Mouse (Mus musculus): ENCODE results near the gene Speg.

Gene Speg

DNA sequence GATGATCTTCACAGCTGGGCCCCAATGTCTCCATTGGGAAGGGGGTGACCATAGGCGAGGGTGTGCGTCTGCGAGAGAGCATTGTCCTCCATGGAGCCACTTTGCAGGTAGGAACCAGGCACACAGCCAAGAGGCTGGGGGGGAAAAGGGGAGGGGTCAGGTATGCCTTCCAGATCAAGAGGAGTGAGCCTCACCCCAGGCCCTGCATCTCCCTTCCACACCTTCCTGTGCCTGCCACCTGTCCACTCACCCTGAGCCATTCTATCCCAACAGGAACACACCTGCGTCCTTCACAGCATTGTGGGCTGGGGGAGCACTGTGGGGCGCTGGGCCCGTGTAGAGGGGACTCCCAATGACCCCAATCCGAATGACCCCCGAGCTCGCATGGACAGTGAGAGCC is 67.1 kb downstream of the Speg start:
- DNase-seq (ENCODE audit: low read depth, low spot score), result no peak

DNA sequence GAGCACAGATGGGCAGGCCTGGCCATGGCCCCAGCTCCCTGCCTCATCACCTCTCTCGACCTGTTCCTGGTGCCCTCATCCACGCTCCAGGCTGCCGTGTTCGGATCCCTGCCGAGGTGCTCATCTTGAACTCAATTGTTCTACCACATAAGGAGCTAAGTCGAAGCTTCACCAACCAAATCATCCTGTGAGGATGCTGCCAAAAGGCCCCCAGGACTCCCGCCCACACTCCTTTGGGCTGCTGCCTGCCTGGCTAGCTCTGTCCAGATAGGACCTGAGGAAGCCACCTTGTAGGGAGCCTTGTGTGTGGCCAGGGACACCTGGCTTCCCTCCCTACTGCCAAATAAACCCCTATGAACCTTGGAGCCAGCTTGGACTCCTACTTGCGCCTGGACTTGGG is 67.7 kb downstream of the Speg start:
- no peak for DNase-seq (ENCODE audit: low read depth, low spot score)

DNA sequence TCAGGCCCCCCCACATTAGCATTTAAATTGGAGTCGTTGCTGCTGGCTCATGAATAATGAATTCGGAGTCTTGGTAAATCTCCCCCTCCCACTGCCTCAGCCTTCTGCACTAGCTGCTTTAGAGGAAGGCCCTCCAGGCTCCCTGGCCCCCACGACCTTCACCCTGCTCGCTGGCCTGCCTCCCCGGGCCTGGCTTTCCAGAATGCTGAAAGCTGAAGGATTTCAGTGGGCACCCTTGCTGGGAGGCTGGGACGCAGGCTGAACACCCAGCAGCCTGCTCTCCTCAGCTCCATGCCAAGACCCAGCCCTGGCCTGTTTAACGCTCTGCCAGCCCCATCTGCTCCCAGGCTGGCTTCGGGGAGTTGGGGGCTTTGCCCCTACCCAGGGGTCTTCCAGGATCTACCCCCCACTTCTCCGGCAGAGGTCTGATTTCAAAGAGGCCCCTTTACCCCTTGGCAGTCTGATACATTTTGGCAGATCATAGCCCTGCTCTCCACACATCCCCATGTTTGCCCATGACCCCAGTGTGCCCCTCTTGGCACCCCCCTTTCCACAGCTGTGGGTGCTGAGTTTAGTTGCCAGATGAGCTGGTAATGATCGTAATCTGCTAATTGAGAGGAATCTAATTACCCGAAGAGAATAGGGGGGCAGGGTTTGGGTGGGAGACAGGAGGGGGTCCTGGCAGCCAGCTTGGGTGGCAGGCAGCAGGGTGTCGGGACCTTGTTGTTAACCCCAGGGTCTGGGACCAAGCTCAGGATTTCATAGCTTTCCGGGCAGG is 68.3 kb downstream of the Speg start:
- no peak for DNase-seq (ENCODE audit: low read depth, low spot score)

DNA sequence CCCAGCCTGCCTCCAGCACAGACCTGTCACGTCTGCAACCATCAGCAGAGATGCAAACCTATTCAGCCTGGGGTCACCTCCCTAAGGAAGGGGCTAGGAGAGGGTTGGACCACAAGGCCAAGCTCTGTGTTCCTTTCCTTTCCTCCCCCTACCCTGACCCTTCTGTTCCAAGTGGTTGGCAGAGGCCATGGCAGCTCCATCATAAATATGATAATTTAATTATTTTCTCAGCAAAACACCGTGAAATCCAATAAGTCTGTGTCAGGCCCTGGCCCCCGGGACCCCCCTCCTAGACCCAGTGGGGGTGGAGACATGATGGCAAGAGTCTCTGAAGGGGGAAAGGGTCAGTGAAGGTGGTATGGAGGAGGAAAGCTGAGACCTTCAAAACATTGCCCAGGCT is 69.1 kb downstream of the Speg start:
- DNase-seq (ENCODE audit: low read depth, low spot score), result no peak

DNA sequence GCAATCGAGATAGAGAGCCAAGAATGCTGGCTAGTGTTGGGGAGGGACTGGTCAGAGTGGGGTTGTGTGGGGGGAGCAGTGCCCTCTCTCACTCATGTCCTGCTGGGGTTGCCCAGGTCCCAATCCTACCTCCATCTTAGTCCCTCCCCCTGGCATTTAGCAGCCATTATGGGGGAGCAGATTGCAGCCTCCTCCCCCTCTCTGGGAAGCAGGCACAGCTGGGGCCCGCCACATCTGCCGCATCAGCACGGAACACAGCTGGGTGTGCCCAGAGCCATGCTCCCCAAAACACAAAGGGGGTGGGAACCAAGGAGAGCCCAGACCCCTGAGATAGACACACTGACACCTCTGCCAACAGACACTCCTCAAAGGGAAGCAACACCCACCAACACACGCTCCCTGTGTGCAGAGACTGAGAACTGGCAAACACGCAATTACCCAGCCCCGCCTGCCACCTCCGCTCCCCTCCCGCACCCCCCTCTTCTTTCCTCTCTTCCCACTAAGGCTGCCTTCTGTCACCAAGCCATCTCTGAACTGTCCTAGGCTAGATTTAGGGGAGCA is 70.1 kb downstream of the Speg start:
- DNase-seq (ENCODE audit: low read depth, low spot score), result no peak

DNA sequence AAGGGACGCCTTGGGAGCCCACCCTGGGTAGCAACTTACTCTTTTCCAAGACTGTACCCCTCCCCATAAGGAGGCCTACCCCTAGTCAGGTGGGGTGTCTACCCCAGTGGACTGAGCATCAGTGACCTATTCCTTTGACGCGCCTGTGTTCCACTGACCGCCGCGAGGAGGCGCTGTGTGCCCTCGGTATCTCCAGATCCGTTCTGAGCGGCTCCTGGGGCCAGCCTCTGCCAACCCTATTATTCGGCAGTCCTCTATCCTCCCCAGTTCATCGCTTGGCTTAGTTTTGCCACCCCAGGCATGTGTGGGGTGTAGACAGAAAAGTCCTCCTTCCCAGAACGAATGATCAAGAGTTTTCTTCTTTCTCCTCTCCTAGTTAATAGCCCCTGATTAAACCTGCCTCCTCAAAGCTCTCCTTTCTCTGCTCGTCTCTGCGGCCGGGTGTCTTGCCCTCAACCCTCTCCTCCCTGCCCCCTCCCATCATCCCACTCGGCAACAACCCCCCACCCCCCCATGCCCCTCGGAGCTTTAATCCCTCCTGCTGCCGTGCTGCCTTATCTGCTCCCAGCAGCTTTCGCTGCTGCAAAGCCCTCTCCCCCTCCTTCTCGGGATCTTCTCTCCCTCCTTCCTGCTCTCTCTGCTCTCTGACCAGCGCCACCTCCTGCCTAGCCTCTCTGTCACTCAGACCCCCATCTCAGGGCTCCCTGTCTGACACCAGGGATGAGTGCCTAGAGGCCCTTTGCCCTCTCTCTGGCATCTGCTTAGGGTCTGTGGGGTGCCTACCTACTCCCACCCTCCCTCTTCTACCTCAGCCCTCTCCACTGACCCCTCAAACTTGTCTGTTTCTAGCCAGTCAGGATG is 70.9 kb downstream of the Speg start:
- DNase-seq (ENCODE audit: low read depth, low spot score), result peak; percentile 70

DNA sequence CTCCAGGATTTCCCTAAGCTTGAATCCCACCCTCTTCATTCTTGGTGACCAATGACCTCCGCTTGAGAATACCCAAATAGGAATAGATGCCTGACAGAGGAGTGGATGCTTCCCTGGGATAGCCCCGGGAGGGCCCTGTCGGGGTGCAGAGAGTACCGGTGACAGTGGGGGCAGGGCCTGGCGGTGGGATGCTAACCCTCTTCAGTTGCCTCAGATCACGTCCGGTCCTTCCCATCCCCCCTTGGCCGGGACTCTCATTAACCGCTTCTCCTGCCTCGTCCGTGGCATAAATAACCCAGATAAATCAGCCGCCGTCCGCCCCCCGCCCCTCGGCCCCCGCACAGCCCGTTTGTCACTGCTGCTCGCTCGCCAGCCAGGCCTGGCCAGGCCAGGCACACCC is 71.6 kb downstream of the Speg start:
- no peak for DNase-seq (ENCODE audit: low read depth, low spot score)

DNA sequence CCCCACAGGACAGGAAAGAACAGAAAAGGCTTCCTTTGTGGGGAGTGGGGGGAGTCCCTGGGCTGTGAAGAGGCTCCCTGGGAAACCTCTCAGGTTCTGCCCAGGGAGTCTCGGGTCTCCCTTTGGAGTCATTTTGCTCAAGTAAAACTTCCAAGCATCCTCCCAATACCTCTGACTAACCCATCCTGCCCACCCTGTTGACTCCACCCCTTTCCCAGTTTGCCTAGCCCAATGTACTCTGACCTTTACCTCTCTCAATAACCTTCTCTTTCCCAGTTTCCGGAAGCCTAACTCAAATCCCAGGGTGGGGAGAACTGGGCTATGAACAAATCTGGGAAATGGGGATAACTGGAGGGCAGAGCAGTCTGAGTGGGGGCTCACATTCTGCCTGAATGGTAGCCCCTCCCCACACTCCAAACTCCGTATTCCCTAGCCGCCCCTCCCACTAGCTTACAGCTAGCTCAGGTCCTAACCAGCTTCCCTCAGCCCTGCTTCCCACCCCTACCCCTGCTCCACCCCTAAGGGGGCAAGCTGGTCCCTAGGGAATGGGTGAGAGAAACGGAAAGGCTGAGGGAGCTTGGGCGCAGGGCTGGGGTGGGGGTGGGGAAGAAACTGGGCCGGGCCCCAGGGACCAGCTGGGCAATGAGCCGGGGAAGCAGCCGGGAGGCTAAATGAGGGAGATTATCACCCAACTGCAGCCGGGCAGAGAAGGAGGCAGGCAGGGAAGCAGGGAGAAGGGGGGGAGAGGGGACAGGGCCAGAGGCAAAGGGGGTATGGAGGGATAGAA is 72.4 kb downstream of the Speg start:
- DNase-seq (ENCODE audit: low read depth, low spot score), result no peak

DNA sequence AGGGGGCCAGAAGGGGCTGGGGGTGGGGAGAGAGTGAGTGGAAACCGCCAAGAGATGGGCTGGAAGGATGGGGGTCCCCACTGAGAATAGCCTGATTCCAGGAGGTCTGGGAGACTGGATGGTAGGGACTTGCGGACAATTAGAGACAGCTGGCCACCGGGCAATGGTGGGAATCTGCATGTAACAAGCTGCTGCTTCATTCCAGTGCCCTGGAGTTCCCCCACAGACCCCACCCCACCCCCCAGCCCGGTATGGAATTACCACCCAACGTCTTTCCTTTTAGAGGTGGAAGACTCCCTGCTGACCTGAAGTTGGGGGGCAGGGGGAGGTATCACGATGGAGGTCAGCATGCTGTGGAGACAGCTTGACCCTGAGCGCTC is 72.9 kb downstream of the Speg start:
- DNase-seq (ENCODE audit: low read depth, low spot score), result no peak

DNA sequence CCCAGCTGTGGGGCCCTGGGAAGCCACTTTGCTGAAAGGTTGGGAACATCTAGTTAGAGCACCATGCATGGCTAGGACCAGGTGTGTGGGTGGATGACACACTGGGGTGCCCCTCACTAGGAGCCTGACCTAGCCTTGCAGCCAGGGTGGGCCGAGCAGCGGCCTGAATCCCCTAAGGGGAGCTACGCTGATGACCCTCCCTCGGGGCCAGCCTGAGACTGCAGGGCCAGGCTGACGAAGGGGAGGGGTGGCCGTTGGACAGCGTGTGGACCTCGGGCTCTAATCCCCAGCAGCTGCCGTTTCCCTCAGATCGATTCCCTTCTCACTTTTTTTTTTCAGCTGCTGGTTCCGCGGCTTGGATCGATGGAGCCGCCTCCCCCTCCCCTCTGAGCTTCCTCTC is 73.8 kb downstream of the Speg start:
- no peak for DNase-seq (ENCODE audit: low read depth, low spot score)

DNA sequence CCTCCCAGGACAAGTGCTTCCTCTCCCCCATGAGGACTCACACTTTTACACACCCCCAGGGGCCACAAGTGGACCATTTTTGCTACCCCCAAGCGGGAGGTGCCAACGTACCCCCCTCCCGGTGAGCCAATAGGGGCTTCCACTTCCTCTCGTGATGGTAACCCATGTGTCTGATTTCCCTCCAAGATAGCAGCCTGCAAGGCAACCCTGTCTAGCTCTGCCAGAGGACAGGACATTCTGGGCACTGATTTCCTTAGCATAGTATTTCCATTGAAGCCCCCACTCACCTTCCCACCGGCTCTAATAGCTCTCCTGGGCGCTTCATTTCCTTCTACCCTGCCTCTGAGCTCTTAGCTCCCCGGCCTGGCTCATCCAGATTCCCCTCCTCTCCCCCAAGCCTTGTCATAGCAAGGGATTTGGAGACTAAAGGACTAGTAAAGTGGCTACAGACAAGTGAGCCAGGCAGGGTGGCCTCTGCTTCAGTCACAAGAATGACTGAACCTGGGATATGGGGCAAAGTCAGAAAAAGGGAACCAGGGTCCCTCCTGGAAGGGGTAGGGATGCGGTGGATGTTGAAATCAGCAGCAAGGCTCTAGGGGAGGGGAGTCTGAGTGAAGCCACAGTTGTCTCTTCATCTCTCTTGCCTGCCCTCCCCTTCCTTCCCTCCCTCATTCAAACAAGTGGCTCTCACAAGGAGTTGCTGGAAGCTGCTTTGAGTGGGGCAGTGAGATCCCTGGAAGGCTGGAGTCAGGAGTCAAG is 74.5 kb downstream of the Speg start:
- DNase-seq (ENCODE audit: low read depth, low spot score), result no peak

DNA sequence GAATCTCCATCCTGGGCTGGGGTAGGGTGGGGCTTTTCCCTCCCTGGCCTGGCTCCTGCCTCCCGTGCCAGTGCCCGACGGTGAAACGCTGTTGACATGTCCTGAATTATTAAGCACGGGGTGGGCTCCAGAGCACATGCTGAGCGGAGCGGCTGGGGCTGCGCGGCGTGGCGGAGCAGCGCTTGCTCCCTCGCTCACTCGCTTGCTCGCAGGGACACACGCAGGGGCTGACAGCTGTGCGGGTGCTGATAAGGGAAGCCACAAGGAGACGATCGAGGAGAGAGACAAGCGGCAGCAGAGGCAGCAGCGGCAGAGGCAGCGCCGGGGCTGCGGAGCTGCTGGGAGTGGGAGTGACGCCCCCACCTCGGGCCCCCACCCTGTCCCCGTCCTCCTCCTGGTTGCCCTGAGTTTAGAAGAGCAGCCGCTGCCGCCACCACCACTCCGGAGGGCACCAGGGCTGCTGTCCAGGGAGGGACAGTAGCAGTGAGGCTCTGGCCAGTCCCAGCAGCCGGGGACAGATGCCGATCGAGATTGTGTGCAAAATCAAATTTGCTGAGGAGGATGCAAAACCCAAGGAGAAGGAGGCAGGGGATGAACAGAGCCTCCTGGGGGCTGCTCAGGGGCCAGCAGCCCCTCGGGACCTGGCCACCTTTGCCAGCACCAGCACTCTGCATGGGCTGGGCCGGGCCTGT is 75.4 kb downstream of the Speg start, which contains the start of gene Asic4:
Asic4 (plus strand) TSS at position 123 of the 692 bp plus-strand sequence.
- no peak for DNase-seq (ENCODE audit: low read depth, low spot score)

DNA sequence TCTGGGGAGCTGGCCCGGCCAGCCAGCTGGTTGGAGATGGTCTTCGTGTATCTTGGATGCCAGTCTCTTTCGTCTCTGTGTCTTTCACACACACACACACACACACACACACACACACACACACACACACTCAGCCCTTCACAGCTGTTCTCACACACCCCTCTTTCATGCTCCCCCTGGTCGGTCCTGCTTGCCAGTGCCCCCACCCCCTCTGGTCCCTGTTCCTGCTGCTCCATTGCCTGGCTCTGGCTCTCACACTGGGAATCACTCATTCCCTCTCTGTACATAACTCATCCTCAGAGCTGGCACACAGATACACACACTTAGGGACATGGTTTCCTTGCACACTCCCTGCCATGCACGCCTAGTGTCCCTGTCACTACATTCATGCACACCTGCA is 76.8 kb downstream of the Speg start:
- no peak for DNase-seq (ENCODE audit: low read depth, low spot score)

DNA sequence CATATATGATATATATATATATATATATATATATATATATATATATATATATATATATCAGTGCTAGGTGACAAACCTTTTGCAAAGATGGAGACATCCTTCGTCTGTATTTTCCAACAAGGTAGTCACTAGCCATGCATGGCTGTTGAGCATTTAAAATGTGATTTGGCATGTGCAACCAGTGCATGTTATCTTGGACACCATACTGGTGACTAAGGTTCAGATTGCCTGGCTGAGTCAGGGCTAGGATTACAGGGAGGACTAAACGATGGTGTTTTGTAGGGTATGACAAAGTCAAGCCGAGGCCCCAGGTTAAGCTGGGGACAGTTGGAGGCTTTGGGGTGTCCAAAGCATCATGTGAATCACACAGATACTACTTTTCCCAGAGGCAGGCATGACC is 80.3 kb downstream of the Speg start:
- no peak for DNase-seq (ENCODE audit: low read depth, low spot score)

DNA sequence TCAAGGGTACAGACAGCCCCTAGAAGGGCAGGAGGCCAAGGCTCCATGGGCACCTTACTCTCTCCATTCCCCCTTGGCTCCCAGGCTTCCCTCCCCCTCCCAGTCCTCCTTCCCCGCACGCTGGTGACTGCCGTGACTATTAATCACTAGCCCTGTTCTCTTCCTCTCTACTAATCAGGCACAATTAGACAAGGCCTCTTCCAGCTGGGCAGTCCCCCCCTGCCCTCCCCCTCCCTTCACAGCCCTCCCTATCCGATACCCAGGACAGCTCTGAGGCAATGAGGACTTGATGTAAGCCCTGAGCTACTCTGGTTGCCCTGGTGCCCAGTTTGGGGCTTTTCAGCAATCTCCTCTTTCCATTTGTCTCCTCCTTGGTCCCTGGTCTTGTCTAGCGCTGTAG is 80.9 kb downstream of the Speg start:
- DNase-seq (ENCODE audit: low read depth, low spot score), result no peak

DNA sequence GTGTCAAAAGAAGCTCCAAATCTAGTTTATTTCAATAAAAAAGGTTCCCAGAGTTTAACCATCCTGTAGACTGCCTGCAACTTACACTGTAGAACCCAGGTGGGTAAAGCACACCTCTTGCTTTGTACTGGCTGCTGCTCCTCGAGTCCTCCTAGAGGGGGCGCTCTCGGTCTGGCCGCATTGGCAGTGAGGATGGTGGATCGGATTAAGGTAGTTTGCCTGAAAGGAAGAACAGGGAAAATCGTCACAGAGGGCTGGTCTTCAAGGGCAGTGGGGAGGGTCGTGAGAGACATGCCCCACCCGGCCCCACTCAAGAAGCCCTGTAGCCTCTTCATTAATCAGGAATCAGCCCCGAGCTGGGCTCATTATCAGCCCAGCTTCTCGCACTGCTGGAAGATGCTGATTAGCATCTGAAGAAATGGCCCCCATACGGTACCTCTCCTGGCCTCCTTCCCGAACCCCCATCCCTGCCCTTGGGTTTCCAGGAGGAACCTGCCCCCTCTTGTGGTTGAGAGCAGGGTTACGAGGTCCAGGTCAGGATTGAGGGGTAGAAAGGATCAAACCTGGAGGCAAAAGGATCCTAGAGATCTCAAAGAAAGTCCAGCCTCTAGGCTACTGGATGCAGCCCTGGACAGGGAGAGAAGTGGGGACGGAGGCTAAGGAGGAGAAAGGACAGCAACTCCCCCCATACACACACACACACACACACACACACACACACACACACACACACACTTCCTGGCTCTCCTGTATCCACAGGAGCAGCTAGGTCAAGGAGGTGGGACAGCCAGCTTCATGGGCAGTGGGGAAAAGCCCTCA is 81.9 kb downstream of the Speg start:
- no peak for DNase-seq (ENCODE audit: low read depth, low spot score)

DNA sequence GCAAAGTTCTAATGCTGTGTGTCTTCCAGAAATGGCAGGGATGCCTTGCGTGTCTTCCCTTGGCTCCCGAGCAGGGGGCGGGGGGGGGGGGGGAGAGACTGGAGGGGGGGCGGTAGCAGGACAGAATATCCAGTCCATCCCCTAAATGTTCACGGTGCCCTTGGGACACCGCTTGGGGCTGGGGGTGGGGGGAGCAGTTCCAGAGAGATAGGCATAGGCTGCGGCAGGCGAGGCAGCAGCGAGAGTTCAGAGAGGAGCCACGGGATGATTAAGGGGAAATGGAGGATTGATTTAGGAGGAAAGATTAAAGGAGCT is 82.6 kb downstream of the Speg start:
- no peak for DNase-seq (ENCODE audit: low read depth, low spot score)

DNA sequence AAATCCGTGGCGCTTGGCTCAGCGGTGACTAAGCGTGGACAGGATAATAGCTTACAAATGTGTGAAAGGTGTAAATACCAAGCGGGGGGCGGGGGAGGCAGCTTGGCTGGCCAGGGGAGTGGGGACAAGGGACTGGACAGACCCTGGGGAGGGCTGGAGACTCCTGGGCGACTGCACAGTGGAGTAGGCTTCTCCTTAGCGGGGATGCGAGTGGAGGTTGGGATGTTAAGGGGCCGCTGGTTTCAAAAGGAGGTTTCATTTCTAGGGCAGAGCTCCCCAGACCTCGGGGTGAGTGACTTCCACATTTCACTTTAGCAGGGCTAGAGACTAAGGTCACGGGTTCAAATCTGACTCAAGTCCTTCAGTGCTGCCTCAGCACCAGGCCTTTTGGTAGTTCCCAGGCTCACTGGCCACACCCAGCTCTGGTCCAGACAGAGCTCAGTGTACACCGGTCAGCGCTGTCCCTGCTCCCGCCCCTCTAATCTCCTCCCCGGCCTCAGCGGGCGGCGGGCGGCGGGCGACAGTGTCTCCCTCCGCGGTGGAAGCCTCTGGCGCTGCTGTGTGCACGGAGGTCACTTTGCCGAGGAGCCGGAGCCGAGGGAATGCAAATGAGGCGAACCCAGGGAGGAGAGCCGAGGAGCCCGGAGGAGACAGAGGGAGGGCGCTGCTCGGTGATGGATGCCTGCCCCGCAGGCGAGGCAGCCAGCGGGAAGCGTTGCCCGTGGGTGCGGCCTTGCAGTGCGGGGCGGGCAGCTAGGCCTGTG is 83.1 kb downstream of the Speg start:
- no peak for DNase-seq (ENCODE audit: low read depth, low spot score)

Measured in forelimb bud, embryonic 11.5 days (tissue).